Mouse (Mus musculus): ENCODE results near the gene Krtap3-1.

DNA sequence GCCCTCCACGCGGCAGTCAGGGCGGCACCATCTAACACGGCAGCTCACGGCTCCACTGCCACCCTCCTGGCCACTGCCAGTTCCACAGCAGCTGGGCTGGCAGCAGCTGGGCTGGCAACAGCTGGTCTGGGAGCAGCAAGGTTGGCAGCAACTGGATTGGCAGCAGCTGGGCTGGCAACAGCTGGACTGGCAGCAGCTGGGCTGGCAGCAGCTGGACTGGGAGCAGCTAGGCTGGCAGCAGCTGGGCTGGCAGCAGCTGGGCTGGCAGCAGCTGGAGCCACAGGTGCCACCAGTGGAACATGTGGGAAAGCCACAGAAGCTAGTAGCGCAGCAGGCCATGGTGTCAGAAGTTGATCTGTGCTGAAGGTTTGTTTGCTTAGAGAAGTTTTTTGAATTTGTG lies 24.6 kb upstream of the Krtap3-1 start, which contains the start of gene Krtap1-3:
- TF ChIP-seq POLR2A (IDR thresholded peaks at IDR 0.05; ENCODE audit: low read depth, low read length) (no peak), CTCF (IDR thresholded peaks at IDR 0.05; ENCODE audit: extremely low read depth, insufficient read depth, insufficient read length, insufficient replicate concordance) (no peak)
